Mouse (Mus musculus) retina, postnatal 1 day (tissue): ENCODE measurements around the gene Washc1.
"Not testable (repeated sequence)": the region's sequence is repeated elsewhere in the genome, so short reads cannot be mapped to it uniquely, and the experiment has no call there.

ENCODE experiments used
- DNase-seq: peaks from one replicate; pipeline ENCODE4 v3.0.0-alpha.2; 2012

Washc1 gene

GRCm38 (mm10) chr17:66111402-66111959 is at the start of gene Washc1:
Washc1 (plus strand) TSS chr17:66111545.
- peak; percentile 96 for DNase-seq

- no peak for DNase-seq
These were observed 46.2 kb upstream of the Washc1 start for GRCm38 (mm10) chr17:66065115-66065514.

GRCm38 (mm10) chr17:66069036-66069435 is 42.3 kb upstream of the Washc1 start:
- not testable (repeated sequence) for DNase-seq

- no peak for DNase-seq
These were observed 37.4 kb upstream of the Washc1 start for GRCm38 (mm10) chr17:66073971-66074370.

- peak; percentile 46 for DNase-seq
These were observed 35.5 kb upstream of the Washc1 start for GRCm38 (mm10) chr17:66075827-66076173.

GRCm38 (mm10) chr17:66076174-66076927 is 35.0 kb upstream of the Washc1 start:
- peak; percentile 54 for DNase-seq

- peak; percentile 96 for DNase-seq
These were observed 34.4 kb upstream of the Washc1 start, which contains the start of gene Ankrd12 for GRCm38 (mm10) chr17:66076934-66077333. Ankrd12 (minus strand) TSS chr17:66077089.

- DNase-seq, result no peak
These were observed 33.9 kb upstream of the Washc1 start for GRCm38 (mm10) chr17:66077437-66077850.

- no peak for DNase-seq
These were observed 26.9 kb upstream of the Washc1 start for GRCm38 (mm10) chr17:66084486-66084885.

GRCm38 (mm10) chr17:66085038-66085437 is 26.3 kb upstream of the Washc1 start:
- DNase-seq, result no peak

GRCm38 (mm10) chr17:66090251-66090650 is 21.1 kb upstream of the Washc1 start:
- DNase-seq, result no peak

- no peak for DNase-seq
These were observed 20.0 kb upstream of the Washc1 start for GRCm38 (mm10) chr17:66091392-66091791.

- no peak for DNase-seq
These were observed 19.3 kb upstream of the Washc1 start for GRCm38 (mm10) chr17:66092065-66092464.

- DNase-seq, result no peak
These were observed 18.7 kb upstream of the Washc1 start for GRCm38 (mm10) chr17:66092664-66093063.

GRCm38 (mm10) chr17:66100566-66101379 is 10.6 kb upstream of the Washc1 start:
- no peak for DNase-seq

- peak; percentile 98 for DNase-seq
These were observed 9.7 kb upstream of the Washc1 start, which contains the start of gene Ndufv2 for GRCm38 (mm10) chr17:66101380-66102330. Ndufv2 (minus strand) TSS chr17:66101559.

GRCm38 (mm10) chr17:66104076-66104475 is 7.3 kb upstream of the Washc1 start:
- DNase-seq, result no peak

GRCm38 (mm10) chr17:66106601-66107267 is 4.6 kb upstream of the Washc1 start:
- peak; percentile 81 for DNase-seq

GRCm38 (mm10) chr17:66107466-66107865 is 3.9 kb upstream of the Washc1 start:
- DNase-seq, result peak; percentile 51

GRCm38 (mm10) chr17:66108198-66108597 is 3.1 kb upstream of the Washc1 start:
- DNase-seq, result no peak

- DNase-seq, result no peak
These were observed 599 bp upstream of the Washc1 start for GRCm38 (mm10) chr17:66110746-66111145.

- DNase-seq, result no peak
These were observed 821 bp downstream of the Washc1 start for GRCm38 (mm10) chr17:66112166-66112565.
